Mouse (Mus musculus) liver, embryonic 14.5 days (tissue): Measurements from ENCODE around the gene Pkmyt1. TPM values are rescaled to one million over a fixed set of nuclear protein-coding genes. Genes with fewer than 3 reads are reported as not detected.

ENCODE experiments used
- ATAC-seq: fragments of 200-750 bp; cut with Nextera tagmentation; 2 replicates; pipeline ENCODE4 v1.8.0; 2017; ENCODE audit warnings: moderate number of reproducible peaks, mild to moderate bottlenecking, moderate library complexity; ENCODE audit not compliant: insufficient read depth
- DNase-seq, 3 experiments: peaks; one replicate each; pipeline ENCODE4 v3.0.0-alpha.2; 2012 to 2013; ENCODE audit warnings: low read depth in 3 of 3, low spot score in 3 of 3
- H3K27ac ChIP-seq: fragments of 300-500 bp; sonication (generic); 2 replicates; pipeline ENCODE4 v1.5.1; 2014; ENCODE audit warnings: moderate library complexity, mild to moderate bottlenecking, control low read depth, inconsistent platforms
- H3K27me3 ChIP-seq: fragments of 300-500 bp; sonication (generic); 2 replicates; pipeline ENCODE4 v1.6.1; 2014; ENCODE audit warnings: mild to moderate bottlenecking, low read length, moderate library complexity; ENCODE audit not compliant: control insufficient read depth, insufficient read depth
- H3K36me3 ChIP-seq: fragments of 300-500 bp; sonication (generic); replicated peaks from 2 replicates; pipeline ENCODE4 v1.6.1; 2014; ENCODE audit warnings: low read depth; ENCODE audit not compliant: control insufficient read depth, insufficient read depth
- H3K4me1 ChIP-seq, 2 experiments: fragments of 200-500 bp in 1 of 2; fragments of 300-500 bp in 1 of 2; sonication (generic) in 1 of 2; replicated peaks; 2 replicates each; pipeline ENCODE4 v1.6.1; 2012 to 2014; ENCODE audit warnings: antibody characterized with exemption in 1 of 2, inconsistent platforms in 1 of 2, low read length in 1 of 2; ENCODE audit not compliant: control insufficient read depth in 2 of 2, insufficient read depth in 2 of 2
- H3K4me2 ChIP-seq: fragments of 300-500 bp; sonication (generic); 2 replicates; pipeline ENCODE4 v1.6.1; 2014; ENCODE audit warnings: low read depth, mild to moderate bottlenecking, control low read depth, moderate library complexity
- H3K4me3 ChIP-seq, 2 experiments: fragments of 200-500 bp in 1 of 2; fragments of 300-500 bp in 1 of 2; sonication (generic) in 1 of 2; 2 replicates each; pipeline ENCODE4 v1.5.1; 2012 to 2014; ENCODE audit warnings: low read depth in 2 of 2, low read length in 2 of 2, mild to moderate bottlenecking in 2 of 2, control low read depth in 1 of 2, inconsistent platforms in 1 of 2, moderate library complexity in 1 of 2; ENCODE audit not compliant: insufficient read depth in 1 of 2
- H3K9ac ChIP-seq: fragments of 300-500 bp; sonication (generic); replicated peaks from 2 replicates; pipeline ENCODE4 v1.6.1; 2014; ENCODE audit warnings: mild to moderate bottlenecking, control low read depth, moderate library complexity
- H3K9me3 ChIP-seq: fragments of 300-500 bp; sonication (generic); 2 replicates; pipeline ENCODE4 v1.6.1; 2016; ENCODE audit warnings: low read length, mixed read lengths; ENCODE audit not compliant: control insufficient read depth
- CTCF ChIP-seq: IDR thresholded peaks from 2 replicates; pipeline ENCODE4 v1.5.1; 2016; ENCODE audit warnings: antibody characterized with exemption, low read depth, control low read depth
- EP300 ChIP-seq: IDR thresholded peaks from 2 replicates; pipeline ENCODE4 v1.6.1; 2016; ENCODE audit warnings: antibody characterized with exemption, low read depth
- WGBS: fragments of 180-500 bp; shearing (Covaris S2); extraction: QIAGEN DNeasy Blood & Tissue Kit; methylation state at CpG from one replicate; pipeline ENCODE4 v1.1.7; 2014; ENCODE audit not compliant: insufficient replicate concordance; 5-methylcytosine and 5-hydroxymethylcytosine counted together
- polyA plus RNA-seq, 2 experiments: library from polyadenylated mRNA; depleted of rRNA in 1 of 2; stranded (reverse) in 1 of 2; unstranded in 1 of 2; fragments of >200 nt; fragmentation: Nextera tagmentation in 1 of 2; extraction: Ambion mirVana in 1 of 2; gene quantifications; 2 replicates each; pipeline versions ENCODE4 v1.2.1 to v1.2.3; 2012 to 2014

The Pkmyt1 gene
- 29.6 and 35.0 TPM in 2 replicates for polyA plus RNA-seq (2012; rRNA removed)
- 21.2 and 24.5 TPM in 2 replicates for polyA plus RNA-seq (2014; fragmentation: Nextera tagmentation; extraction: Ambion mirVana)

DNA sequence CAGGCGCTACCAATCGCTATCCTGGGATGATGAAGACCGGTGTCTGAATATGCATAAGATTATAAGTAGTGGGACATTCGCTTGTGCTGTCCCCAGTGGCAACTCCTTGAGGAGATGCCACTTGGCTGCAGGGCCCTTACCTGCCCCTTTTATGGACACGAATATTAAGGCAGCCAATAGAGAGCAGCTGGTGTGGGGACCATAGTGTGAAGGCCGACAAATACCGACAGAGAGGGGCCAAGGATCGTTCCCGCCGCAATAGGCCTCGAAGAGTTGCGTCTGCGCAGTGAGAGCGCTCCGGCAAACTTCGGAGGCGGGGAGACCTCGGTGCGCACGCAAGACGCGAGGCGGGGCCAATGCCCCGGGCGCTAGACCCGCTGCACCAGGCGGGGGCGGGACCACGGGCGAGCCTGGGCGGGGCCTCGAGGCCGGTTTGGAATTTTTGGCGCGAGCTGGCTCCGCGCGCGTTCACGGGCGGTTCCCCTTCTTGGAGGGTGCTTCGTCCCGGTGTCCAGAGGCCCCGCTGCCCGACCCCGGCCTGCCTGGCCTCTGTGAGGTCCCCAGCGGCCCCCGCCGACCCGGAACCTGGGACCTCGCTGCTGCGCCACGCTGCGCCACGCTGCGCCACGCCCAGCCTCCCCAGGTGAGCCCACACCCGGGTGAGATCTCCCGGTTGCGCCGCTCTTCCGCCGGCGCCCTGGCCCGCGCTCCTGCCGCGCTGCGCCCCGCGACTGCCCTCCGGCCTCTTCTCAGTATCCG is at the start of gene Pkmyt1:
Gene Pkmyt1 (plus strand): TSS at position 338 of the 759 bp plus-strand sequence.
- Histone ChIP-seq H3K9ac (peak within 1 kb of the TSS; percentile 84), H3K4me3 (peak within 1 kb of the TSS; percentile 67 to 71), H3K9me3 (no peaks in the 10 kb centered on the region), H3K27me3 (no peaks in the 10 kb centered on the region), H3K36me3 (no peaks in the 10 kb centered on the region), H3K4me1 (peaks cover 8 to 18% of the 10 kb centered on the region in 2 experiments), H3K4me2 (peak within 1 kb of the TSS; percentile 80), H3K27ac (peak within 1 kb of the TSS; percentile 78)
- ATAC-seq, result peak; percentile 92
- DNase-seq, result peak; percentile 86 to 89 (median 87)
- TF ChIP-seq EP300, result no peak
- 0 out of 2 replicates have a peak, but pooled peaks have one; percentile 6 for TF ChIP-seq CTCF
- 2% methylated on average over 72 of the region's 73 CpGs for WGBS

DNA sequence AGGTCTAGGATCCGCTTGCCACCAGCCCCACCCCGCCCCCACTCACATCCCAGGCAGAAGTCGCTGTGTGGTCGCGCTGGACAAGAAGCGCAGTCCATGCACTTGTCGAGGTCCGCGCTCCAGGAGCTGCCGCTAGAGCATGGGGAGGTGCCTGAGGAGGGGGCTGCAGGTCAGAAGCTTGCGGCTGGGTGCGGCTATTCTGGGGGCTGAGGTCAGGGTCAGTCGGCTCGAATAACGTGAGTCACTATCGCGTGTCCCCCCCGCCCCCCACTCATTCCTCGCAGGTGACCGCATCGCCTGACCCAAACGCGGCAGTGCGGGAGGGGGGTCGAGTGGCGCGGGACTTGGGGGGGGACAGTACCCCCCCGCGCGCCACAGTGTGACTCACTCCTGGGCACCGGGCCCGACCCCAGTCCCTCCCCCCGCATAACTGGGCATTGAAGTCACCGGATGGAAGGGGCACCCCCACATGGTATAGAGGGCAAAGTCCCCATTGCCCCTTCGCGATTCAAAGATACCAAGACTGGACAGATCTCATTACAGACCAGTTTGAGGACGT is 49.6 kb upstream of the Pkmyt1 start:
- Histone ChIP-seq H3K9me3 (no peaks in the 10 kb centered on the region), H3K36me3 (no peaks in the 10 kb centered on the region), H3K4me3 (peak overlapping the region; percentile 51 to 57), H3K4me2 (peak overlapping the region; percentile 81), H3K27ac (no peak overlapping the region), H3K9ac (peak overlapping the region; percentile 33; the same call in 1 of the 2 replicates), H3K4me1 (peaks cover 5 to 16% of the 10 kb centered on the region in 2 experiments), H3K27me3 (peaks cover 51% of the 10 kb centered on the region)
- no peak for TF ChIP-seq CTCF
- no peak for TF ChIP-seq EP300
- ATAC-seq, result no peak
- under 1% methylated on average over 36 of the region's 37 CpGs for WGBS
- no peak for DNase-seq

DNA sequence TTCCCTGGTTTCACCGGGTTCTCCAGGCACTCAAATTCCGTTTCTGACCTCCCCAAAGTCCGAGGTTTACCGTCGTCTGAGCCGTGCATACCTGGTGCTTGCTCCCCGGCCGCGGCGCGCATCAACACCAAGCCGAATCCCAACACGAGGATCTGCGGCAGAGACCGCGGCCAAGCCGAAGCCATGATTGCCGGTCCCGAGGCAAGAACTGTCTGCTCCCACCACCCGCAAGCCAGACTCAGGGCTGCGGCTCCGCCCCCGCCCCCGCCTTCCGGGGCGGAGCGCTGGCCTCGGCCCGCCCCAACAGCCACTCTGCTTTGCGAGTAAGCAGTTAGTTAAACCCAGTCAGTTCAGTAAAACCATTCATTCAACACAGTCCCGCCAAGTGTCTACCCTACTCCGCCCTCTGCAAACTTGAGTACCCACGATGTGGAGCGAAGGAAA is 48.9 kb upstream of the Pkmyt1 start, which contains the start of gene Tnfrsf12a:
Gene Tnfrsf12a (minus strand): TSS at position 233 of the 444 bp plus-strand sequence.
- Histone ChIP-seq H3K27ac (no peak within 1 kb of the TSS), H3K4me3 (peak within 1 kb of the TSS; percentile 51 to 57), H3K27me3 (peaks cover 53% of the 10 kb centered on the region), H3K9me3 (no peaks in the 10 kb centered on the region), H3K4me1 (peaks cover 5 to 16% of the 10 kb centered on the region in 2 experiments), H3K36me3 (no peaks in the 10 kb centered on the region), H3K4me2 (peak within 1 kb of the TSS; percentile 81), H3K9ac (peak within 1 kb of the TSS; percentile 33)
- under 1% methylated on average over 34 of the region's 34 CpGs for WGBS
- DNase-seq, result peak; percentile 50 to 63 (median 60)
- no peak for ATAC-seq
- TF ChIP-seq CTCF (no peak), EP300 (no peak)

DNA sequence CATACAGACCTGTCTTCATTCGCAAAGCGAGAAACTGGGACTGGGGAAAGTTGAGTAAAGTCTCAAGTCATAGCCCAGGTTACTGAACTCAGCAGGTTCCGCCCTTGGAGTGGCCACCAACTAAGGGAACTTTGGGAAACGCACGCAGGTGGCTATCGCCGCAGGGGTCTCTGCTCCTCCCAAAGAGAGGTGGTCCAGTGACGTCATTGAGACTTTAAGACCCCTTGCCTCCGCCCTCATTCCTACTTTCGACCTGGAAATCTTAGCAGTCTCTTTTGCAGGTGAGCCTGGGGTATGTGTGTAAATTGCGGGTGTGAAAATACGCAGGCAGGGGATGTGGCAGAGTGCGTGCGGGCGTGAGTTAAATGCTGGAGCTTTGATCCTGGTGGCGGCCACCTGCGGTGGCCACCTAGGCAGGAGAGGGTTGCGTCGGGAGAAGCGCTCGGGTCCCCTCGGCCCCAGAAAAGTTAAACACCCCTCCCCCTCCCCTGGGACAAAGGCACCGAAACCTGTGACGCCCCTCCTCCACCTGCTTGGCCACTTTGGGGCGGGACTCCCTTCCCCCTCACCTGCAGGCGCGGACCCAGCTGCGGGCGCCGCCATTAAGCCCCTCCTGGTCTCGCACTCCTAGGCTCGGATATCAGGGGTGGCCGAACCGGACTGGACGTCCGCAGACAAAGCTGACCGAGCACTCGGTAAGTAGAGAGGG is 46.9 kb upstream of the Pkmyt1 start, which contains the start of gene Cldn6:
Gene Cldn6 (plus strand): TSS at position 123 of the 709 bp plus-strand sequence.
- no peaks in the 10 kb centered on the region for H3K9me3 ChIP-seq
- H3K4me3 ChIP-seq, result 0 out of 4 replicates have a peak within 1 kb of the TSS, but pooled peaks of 1 of the 2 experiments have one; percentile 3
- H3K4me1 ChIP-seq, result peaks cover 2 to 13% of the 10 kb centered on the region in 2 experiments; a peak in 2 of 4 replicates
- DNase-seq, result no peak
- 4% methylated on average over 38 of the region's 38 CpGs for WGBS
- no peak within 1 kb of the TSS for H3K9ac ChIP-seq
- no peaks in the 10 kb centered on the region for H3K36me3 ChIP-seq
- H3K27ac ChIP-seq, result no peak within 1 kb of the TSS
- TF ChIP-seq EP300 (no peak), CTCF (no peak)
- H3K4me2 ChIP-seq, result peak within 1 kb of the TSS; percentile 32; the same call in 1 of the 2 replicates
- ATAC-seq, result no peak
- peaks cover 73% of the 10 kb centered on the region for H3K27me3 ChIP-seq
